Mouse (Mus musculus): ENCODE results near the gene Nit2. TPM values are rescaled to one million over a fixed set of nuclear protein-coding genes. Genes with fewer than 3 reads are reported as not detected.
"Not testable (repeated sequence)": the region's sequence is repeated elsewhere in the genome, so short reads cannot be mapped to it uniquely, and the experiment has no call there.

Gene Nit2
- polyA plus RNA-seq, 1 experiment: 18.4 TPM

DNA sequence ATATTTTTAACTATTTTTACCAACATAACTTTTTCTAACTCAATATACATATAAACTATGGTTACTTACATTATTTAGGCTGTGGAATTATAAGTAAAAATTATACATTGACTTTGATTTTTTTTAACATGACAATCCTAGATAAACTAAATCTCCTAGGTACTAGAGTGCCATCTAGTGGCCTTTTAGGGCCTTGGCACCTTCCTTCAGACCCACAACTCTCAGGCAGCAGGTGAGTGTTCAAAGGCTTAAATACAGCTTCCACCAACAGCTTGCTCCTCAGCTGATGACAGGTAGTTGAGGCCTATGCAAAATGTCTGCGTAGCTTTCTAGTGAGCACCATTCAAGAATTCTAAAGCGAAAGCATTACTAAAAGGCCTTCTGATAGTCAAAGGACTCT lies 10.1 kb upstream of the Nit2 start:
- WGBS: 90% methylated on average over 2 of the region's 2 CpGs
- peak; percentile 35 for DNase-seq
- Histone ChIP-seq H3K36me3 (ENCODE audit: control insufficient read depth, insufficient read depth, low read length) (peaks cover 7% of the 10 kb centered on the region), H3K4me1 (replicated peaks; ENCODE audit: control insufficient read depth, insufficient read depth, low read length) (no peaks in the 10 kb centered on the region), H3K27me3 (ENCODE audit: control insufficient read depth, insufficient read depth, low read length) (no peaks in the 10 kb centered on the region), H3K4me3 (ENCODE audit: control insufficient read depth, insufficient read depth, low read length) (no peak overlapping the region), H3K27ac (ENCODE audit: control insufficient read depth, insufficient read depth, low read length) (no peak overlapping the region)
- no peak for TF ChIP-seq POLR2A (IDR thresholded peaks at IDR 0.05; ENCODE audit: control insufficient read depth, extremely low read depth, insufficient read depth, low read length, poor library complexity)
- no peak for TF ChIP-seq CTCF (IDR thresholded peaks at IDR 0.05; ENCODE audit: borderline replicate concordance, control insufficient read depth, extremely low read depth, insufficient read depth, low read length, poor library complexity)

DNA sequence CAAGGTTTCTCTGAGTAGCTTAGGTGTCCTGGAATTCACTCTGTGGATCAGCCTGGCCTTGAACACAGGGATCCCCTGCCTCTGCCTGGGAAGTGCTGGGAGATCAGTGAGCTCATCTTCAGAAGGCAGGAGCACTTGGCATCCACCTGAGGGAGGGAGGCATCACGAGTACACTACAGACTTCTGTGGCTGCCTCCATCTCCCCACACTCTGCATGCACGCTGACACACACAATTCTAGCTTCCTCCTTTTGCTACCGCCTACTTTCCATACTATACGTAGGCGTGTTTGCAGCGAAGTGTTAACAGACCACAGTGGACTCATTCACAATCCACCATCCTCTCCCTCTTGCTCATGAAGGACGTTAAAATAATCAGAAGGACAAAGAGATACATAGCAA lies 9.1 kb upstream of the Nit2 start:
- no peaks in the 10 kb centered on the region for H3K27me3 ChIP-seq (ENCODE audit: control insufficient read depth, insufficient read depth, low read length)
- H3K4me3 ChIP-seq (ENCODE audit: control insufficient read depth, insufficient read depth, low read length): no peak overlapping the region
- no peak for DNase-seq
- 87% methylated on average over 7 of the region's 7 CpGs for whole genome bisulfite sequencing
- TF ChIP-seq POLR2A (IDR thresholded peaks at IDR 0.05; ENCODE audit: control insufficient read depth, extremely low read depth, insufficient read depth, low read length, poor library complexity): no peak
- no peak for TF ChIP-seq CTCF (IDR thresholded peaks at IDR 0.05; ENCODE audit: borderline replicate concordance, control insufficient read depth, extremely low read depth, insufficient read depth, low read length, poor library complexity)
- no peaks in the 10 kb centered on the region for H3K4me1 ChIP-seq (replicated peaks; ENCODE audit: control insufficient read depth, insufficient read depth, low read length)
- no peak overlapping the region for H3K27ac ChIP-seq (ENCODE audit: control insufficient read depth, insufficient read depth, low read length)
- peaks cover 4% of the 10 kb centered on the region; the same call in 1 of the 2 replicates for H3K36me3 ChIP-seq (ENCODE audit: control insufficient read depth, insufficient read depth, low read length)

DNA sequence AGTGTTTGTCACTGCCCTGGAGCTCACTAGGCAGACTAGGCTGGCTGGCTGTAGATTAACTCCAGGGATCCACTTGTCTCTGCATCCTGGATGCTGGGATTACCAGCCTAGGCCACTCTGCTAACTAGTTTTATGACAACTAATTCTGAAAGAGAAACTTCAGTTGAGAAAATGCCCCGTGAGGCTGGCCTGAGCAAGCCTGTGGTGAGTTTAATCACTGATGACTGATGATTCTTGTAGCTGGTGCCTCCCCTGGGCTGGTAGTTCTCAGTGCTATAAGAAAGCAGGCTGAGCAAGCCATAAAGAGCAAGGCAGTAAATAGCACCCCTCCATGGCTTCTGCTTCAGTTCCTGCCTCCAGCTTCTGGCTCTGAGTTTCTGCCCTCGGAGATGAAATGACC lies 8.6 kb upstream of the Nit2 start:
- TF ChIP-seq POLR2A (IDR thresholded peaks at IDR 0.05; ENCODE audit: control insufficient read depth, extremely low read depth, insufficient read depth, low read length, poor library complexity) (no peak), CTCF (IDR thresholded peaks at IDR 0.05; ENCODE audit: borderline replicate concordance, control insufficient read depth, extremely low read depth, insufficient read depth, low read length, poor library complexity) (no peak)
- H3K4me1 ChIP-seq (replicated peaks; ENCODE audit: control insufficient read depth, insufficient read depth, low read length): no peaks in the 10 kb centered on the region
- H3K27ac ChIP-seq (ENCODE audit: control insufficient read depth, insufficient read depth, low read length): no peak overlapping the region
- DNase-seq: no peak
- peaks cover 6% of the 10 kb centered on the region; the same call in 1 of the 2 replicates for H3K36me3 ChIP-seq (ENCODE audit: control insufficient read depth, insufficient read depth, low read length)
- no peak overlapping the region for H3K4me3 ChIP-seq (ENCODE audit: control insufficient read depth, insufficient read depth, low read length)
- WGBS: 94% methylated on average over 2 of the region's 2 CpGs
- no peaks in the 10 kb centered on the region for H3K27me3 ChIP-seq (ENCODE audit: control insufficient read depth, insufficient read depth, low read length)

- H3K4me3 ChIP-seq (ENCODE audit: control insufficient read depth, insufficient read depth, low read length); H3K27me3 ChIP-seq (ENCODE audit: control insufficient read depth, insufficient read depth, low read length); H3K27ac ChIP-seq (ENCODE audit: control insufficient read depth, insufficient read depth, low read length); H3K36me3 ChIP-seq (ENCODE audit: control insufficient read depth, insufficient read depth, low read length); DNase-seq; H3K4me1 ChIP-seq (replicated peaks; ENCODE audit: control insufficient read depth, insufficient read depth, low read length): not testable (repeated sequence)
These were observed 7.3 kb upstream of the Nit2 start for GRCm38 (mm10) chr16:57174480-57174879.

DNA sequence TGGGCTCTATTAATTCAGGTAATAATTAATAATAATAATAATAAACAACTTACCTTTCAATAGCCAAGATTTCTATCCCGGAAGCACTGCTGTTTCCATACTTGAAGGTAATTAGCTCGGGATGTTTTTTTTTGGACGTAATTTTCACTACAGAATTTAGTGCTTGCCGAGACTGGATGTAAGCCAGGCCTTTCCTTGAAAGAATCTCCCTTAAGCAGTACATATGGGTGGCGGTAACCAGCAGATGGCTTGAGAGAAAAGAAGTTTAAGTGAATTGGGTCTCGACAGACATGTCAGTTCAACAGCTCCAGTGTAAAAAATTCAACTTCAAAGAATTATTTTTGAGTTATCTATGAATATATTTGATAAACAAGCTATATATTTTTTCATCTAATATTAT lies 4.4 kb upstream of the Nit2 start:
- TF ChIP-seq POLR2A (IDR thresholded peaks at IDR 0.05; ENCODE audit: control insufficient read depth, extremely low read depth, insufficient read depth, low read length, poor library complexity) (no peak), CTCF (IDR thresholded peaks at IDR 0.05; ENCODE audit: borderline replicate concordance, control insufficient read depth, extremely low read depth, insufficient read depth, low read length, poor library complexity) (no peak)
- Histone ChIP-seq H3K27me3 (ENCODE audit: control insufficient read depth, insufficient read depth, low read length) (no peaks in the 10 kb centered on the region), H3K4me1 (replicated peaks; ENCODE audit: control insufficient read depth, insufficient read depth, low read length) (peaks cover 2% of the 10 kb centered on the region), H3K27ac (ENCODE audit: control insufficient read depth, insufficient read depth, low read length) (no peak overlapping the region), H3K36me3 (ENCODE audit: control insufficient read depth, insufficient read depth, low read length) (peaks cover 6% of the 10 kb centered on the region; the same call in 1 of the 2 replicates), H3K4me3 (ENCODE audit: control insufficient read depth, insufficient read depth, low read length) (no peak overlapping the region)
- DNase-seq: no peak
- 97% methylated on average over 6 of the region's 6 CpGs for WGBS

DNA sequence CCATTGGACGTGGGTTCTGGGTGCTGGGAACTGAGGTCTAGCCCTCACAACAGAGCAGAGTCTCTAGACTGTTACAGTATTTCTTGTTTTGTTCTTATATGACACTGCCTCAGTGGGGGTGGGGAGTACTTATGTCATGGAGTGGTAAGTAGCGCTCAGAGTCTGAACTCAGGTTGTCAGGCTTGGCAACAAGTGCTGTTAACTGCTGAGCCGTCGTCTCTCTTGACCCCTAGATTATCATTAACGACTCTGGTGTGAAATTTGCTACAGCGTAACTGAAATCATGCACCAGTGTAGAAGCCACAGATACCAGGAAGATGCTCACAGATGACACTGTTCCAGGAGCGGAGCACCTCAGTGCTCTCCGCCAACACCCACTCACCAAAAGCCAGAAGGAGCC lies 4.0 kb upstream of the Nit2 start:
- no peak overlapping the region for H3K27ac ChIP-seq (ENCODE audit: control insufficient read depth, insufficient read depth, low read length)
- no peak for DNase-seq

GRCm38 (mm10) chr16:57168236-57168635 lies 1.1 kb upstream of the Nit2 start:
- Histone ChIP-seq H3K4me3 (ENCODE audit: control insufficient read depth, insufficient read depth, low read length) (no peak overlapping the region), H3K36me3 (ENCODE audit: control insufficient read depth, insufficient read depth, low read length) (peaks cover 6% of the 10 kb centered on the region; the same call in 1 of the 2 replicates), H3K27ac (ENCODE audit: control insufficient read depth, insufficient read depth, low read length) (no peak overlapping the region), H3K4me1 (replicated peaks; ENCODE audit: control insufficient read depth, insufficient read depth, low read length) (peaks cover 2% of the 10 kb centered on the region), H3K27me3 (ENCODE audit: control insufficient read depth, insufficient read depth, low read length) (no peaks in the 10 kb centered on the region)
- 96% methylated on average over 4 of the region's 4 CpGs for WGBS
- no peak for DNase-seq
- TF ChIP-seq CTCF (IDR thresholded peaks at IDR 0.05; ENCODE audit: borderline replicate concordance, control insufficient read depth, extremely low read depth, insufficient read depth, low read length, poor library complexity) (no peak), POLR2A (IDR thresholded peaks at IDR 0.05; ENCODE audit: control insufficient read depth, extremely low read depth, insufficient read depth, low read length, poor library complexity) (no peak)

More for the DNA sequence above, 4.0 kb upstream of the Nit2 start:
- peaks cover 6% of the 10 kb centered on the region; the same call in 1 of the 2 replicates for H3K36me3 ChIP-seq (ENCODE audit: control insufficient read depth, insufficient read depth, low read length)
- H3K27me3 ChIP-seq (ENCODE audit: control insufficient read depth, insufficient read depth, low read length): no peaks in the 10 kb centered on the region
- TF ChIP-seq POLR2A (IDR thresholded peaks at IDR 0.05; ENCODE audit: control insufficient read depth, extremely low read depth, insufficient read depth, low read length, poor library complexity) (no peak), CTCF (IDR thresholded peaks at IDR 0.05; ENCODE audit: borderline replicate concordance, control insufficient read depth, extremely low read depth, insufficient read depth, low read length, poor library complexity) (no peak)
- 97% methylated on average over 8 of the region's 8 CpGs for WGBS
- peaks cover 2% of the 10 kb centered on the region for H3K4me1 ChIP-seq (replicated peaks; ENCODE audit: control insufficient read depth, insufficient read depth, low read length)
- H3K4me3 ChIP-seq (ENCODE audit: control insufficient read depth, insufficient read depth, low read length): no peak overlapping the region
